Mouse (Mus musculus): ENCODE measurements at regions not wholly inside any gene's neighbourhood (a gene's known extent, or its start where the extent isn't known, plus 50 kb on each side); places are given as distances from the start of the nearest gene placed in this dataset.

DNA sequence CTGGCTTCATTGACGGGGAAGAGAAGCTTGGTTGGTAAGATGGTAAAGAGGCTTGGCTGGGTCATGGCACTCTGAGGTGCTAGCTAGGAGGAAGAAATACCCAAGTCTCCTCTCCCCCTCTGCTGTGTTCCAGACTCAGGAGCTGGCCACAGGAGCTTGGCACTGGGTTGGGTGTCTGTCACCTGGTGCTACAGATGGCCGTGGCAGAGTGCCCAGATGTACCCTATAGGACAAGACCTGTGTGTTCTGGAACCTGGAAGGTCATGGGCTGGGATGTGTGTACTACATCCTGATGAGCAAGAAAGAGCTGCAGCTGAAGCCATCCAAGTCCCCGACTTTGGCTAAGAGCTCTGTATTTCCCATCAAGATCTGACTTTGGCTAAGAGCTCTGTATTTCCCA, 72.4 kb downstream of the Nupl2 start:
- no peak for DNase-seq (ENCODE audit: low spot score in 2 of 2)

DNA sequence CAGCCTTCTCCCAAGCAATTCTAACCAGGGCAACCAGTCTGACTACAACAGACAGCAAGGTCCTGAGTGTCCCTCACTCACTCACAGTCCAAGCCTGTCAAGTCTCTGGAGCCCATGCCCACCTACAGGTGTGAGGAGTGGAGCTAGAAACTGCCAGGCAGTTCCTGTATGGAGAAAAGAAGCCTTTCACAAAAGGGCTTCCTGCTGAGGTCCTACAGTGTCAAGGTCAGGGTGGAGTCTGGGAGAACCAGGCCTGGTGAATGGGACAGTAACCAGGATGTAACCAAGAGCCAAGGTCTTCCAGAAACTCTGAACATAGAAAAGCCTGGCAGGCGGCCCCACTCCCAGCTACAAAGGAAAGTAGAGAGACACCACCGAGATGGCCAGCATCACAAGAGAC, 74.2 kb downstream of the Nupl2 start:
- DNase-seq (ENCODE audit: low spot score in 2 of 2), result no peak

DNA sequence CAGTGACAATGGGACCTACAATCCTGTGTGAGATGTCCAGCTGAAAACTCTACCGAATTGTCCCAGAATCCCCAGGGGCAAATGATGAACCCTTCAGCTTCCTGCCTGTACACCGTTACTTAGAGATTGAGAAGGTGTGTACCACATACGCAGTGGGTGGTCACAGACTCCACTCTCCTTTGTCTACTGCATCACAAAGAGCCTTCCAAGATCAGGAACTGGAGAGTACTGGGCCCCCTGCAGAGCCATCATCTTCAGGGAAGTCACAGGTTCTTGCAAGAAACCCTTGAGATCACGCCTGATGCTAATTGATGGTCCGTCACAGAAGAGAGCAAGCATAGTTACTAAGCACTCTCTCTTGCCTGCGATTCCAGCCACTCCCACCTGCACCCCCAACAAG, 79.4 kb downstream of the Nupl2 start:
- no peak for DNase-seq (ENCODE audit: low spot score in 2 of 2)

DNA sequence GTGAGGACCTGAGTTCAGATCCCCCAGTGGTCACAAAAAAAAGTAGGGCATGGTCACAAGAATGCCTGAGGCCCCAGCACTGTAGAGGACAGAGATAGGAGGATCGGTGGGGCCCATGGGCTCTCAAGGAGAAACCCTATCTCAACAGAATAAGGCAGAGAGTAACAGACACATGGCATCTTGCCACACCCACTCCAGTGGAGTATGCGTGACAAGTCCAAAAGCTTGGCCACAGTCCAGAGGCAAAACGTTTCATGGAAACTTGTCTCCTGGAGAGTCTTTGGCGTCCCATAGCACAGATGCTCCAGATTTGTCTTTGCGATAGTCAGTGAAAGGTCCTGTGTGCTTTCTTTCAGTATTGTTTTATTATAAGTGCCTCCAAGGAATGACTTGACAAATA, 90.7 kb downstream of the Nupl2 start:
- no peak for DNase-seq (ENCODE audit: low spot score in 2 of 2)

DNA sequence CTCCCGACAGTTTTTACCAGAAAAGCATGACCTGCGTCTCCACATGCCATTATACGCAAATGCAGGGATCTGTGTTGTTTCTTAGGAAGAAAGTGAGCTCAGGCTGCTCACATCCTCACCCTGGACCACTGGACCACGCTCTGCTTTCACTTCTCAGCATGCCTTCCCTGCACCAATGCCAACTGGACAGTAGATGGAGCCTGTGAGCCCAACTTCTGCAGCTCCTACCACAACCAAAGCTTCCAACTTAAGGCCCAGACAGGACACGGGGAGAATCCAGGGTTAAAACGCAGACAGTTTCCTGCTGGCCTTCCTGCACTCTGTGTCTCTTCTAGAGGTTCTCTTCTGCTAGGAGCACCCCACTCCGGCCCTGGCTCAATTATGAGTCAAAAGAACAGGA, 90.3 kb downstream of the Kcnh2 start:
- peak in 1 of 2 experiments; percentile 56 for DNase-seq (ENCODE audit: low spot score in 2 of 2)

DNA sequence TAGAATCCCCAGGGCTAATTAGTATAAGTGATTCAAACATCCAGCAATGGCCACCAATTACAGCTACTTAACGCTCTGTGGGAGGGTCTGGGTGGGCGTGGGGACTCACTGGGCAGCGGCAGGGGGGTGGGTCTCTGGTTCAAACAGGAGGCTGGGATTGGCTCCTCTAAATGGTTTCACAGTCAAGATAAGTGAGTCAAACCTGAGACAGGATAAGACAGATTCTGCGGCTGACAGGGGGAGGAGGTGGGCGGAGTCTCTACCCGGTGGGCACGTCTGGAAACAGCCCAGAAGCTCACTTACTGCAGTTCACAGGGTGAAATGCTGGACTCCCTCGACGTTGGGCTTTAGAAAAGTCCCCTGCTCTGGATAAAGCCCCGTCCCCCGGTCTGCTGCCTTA, 89.3 kb downstream of the Kcnh2 start:
- no peak for DNase-seq (ENCODE audit: low spot score in 2 of 2)

DNA sequence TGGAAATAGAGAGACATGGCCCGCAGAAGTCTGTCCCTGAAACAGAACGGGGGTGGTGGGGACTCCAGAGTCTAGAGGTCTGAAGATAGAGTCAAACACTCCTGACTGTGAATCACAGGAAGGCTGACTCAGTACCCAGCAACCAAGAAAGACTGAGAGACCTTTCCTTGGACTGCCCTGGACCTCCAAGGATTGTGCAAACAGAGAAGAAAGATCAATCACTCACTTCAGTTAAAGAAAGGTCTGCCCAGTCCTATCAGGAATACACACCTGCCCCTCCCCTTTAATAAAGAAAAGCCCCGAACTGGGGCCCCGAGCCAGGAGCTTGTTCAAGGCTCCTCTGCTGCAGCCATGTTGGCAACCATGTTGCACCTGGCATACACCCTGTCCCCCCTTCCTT, 87.3 kb downstream of the Kcnh2 start:
- DNase-seq (ENCODE audit: low spot score in 2 of 2), result no peak

DNA sequence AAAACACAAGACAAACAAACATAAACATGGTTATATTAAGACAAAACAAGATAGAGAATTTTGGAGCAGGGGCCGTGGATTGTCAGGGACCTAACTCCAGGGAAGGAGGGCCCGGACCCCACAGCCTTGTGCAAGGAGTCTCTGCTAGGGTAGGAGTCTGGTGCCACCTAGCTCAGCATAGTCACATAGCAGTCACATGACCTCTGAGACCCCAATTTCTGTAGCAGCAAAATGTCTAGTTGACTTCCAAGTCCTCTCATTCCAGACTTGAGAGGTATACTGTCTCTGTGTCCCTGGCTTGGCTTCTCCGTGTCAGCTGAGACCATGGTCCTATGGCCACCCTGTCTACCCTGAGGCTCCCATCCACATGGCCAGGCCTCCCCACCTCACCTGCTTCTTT, 86.0 kb downstream of the Kcnh2 start:
- no peak for DNase-seq (ENCODE audit: low spot score in 2 of 2)

DNA sequence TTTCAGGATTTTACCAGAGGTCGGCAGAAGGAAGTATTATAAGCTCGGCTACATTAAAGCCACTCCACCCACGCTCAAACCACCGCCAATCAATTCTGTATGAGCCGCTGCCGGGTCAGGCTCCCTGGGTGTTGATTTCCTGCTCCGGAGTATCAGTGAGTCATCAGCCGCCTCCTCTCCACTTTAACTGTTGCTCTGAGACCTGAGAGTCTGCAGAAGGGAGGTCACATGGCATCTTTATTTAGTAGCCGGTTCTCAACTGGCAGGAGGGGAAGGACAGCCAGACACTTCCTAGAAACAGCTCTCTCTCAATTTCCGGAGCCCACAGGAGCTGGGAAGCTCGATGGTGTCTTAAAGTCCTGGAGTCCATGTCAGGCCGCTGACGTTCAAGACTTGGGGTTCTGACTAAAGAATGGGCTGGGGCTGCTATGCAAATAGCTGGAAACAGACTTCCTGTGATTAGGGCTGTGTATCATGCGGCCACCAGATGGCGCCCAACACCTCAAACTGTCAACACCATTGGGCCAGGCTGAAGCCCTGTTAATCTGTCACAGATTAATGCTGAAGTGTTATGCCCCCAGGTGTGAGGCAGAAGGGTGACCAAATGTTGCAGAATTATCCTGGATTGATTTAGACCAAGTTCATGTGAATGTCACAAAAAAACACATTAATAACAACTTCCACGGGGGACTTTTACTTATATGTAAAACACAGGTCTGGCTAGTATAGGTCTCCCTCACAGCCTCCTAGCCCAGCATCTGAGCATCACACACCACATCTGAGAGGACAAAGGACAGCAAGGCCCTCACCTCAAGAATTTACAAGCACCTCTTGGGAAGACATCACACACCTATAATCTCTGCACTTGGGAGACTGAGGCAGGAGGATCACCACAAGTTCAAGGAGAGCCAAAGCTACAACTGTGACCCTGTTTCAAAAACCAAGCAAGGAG, 84.8 kb downstream of the Kcnh2 start:
- peak; percentile 45 to 67 for DNase-seq (ENCODE audit: low spot score in 2 of 2)
